Mouse (Mus musculus) fibroblast of lung, adult 2 months (primary cell): ENCODE results near the gene Tmem74b.

Experiments used
- DNase-seq: peaks from one replicate; pipeline ENCODE4 v3.0.0-alpha.2; 2011; ENCODE audit warnings: low read depth

The Tmem74b gene

DNA sequence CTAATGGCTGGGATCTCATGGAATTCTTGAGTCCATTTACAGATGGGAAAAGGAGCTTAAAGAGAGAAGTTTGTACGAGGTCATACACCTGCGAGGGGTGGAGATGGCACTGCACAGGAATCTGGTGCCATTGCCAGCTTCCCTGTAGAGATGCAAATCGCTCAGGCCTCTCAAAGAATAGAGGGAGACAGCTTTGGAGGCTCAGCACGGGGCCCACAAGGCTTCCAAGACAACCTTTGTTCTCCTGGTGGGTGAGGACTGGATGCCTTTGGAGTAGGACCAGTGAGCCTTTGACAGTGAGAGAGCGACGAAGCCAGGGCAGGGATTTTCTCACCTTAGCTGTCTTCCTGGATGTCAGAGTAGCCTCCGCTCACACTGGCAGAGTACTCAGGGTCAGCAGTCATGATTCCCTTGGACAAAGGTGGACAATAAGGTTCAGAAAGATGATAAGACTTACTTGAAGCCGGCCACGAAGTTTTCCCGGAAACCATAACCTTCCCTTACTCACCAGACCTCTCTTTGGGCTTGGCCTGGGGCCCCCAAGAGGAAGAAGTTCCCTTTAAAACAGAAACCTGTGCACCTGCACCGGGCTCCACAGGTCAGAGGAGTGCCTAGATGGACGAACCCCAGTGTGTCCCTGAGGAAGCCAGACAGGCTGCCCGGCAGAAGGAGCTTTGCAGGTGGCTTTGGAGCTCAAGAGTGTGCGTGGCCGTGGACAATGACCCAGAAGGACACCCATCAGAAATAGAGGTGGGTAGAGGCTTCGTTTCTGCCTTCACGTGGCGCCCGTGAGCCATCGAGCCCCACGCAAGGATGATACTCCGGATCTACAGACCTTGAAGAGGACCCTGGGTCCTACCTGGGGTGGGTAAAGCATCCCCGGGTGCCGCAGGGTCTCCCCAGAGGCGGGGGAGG lies at the start of gene Tmem74b:
Tmem74b (plus strand) TSS at position 778 of the 915 bp plus-strand sequence.
- no peak for DNase-seq

DNA sequence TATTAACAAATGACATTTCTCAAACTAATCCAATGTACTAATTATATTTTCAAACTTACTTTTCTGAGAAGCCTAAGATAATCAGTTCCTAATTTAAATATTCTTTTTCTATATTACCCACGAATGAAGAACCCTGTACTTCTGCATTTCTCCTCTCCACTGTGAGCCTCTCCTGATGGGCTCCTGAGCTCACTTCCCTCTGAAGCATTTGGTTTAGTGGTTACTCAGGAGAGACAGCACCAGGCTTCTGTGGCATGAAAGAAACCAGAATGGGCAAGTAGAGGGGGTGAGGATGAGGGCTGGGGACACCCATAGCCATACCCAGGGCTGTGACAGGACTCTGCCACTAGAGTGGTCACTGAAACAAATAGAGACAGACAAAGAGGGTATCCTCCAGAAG lies 49.8 kb upstream of the Tmem74b start:
- DNase-seq = no peak

DNA sequence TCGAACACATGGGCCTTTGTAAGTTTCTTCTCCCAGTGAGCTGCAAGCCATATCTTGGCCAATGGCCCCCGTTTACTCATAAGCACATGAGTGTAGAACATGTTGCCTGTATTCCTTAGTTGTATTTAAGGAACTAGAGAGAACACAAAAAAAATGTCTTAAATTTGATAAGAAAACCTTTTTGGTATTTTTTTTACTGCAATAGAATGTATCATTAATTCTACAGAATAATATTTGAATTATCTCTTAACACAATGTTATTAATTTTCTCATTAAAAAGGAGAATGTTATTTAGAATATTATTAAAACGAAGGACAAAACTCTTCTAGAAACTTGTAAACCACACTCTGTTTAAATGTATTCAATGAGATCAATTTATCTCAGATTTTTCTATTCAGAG lies 33.4 kb upstream of the Tmem74b start, which contains the start of gene Rad21l:
Rad21l (minus strand) TSS at position 101 of the 400 bp plus-strand sequence.
- DNase-seq = no peak

DNA sequence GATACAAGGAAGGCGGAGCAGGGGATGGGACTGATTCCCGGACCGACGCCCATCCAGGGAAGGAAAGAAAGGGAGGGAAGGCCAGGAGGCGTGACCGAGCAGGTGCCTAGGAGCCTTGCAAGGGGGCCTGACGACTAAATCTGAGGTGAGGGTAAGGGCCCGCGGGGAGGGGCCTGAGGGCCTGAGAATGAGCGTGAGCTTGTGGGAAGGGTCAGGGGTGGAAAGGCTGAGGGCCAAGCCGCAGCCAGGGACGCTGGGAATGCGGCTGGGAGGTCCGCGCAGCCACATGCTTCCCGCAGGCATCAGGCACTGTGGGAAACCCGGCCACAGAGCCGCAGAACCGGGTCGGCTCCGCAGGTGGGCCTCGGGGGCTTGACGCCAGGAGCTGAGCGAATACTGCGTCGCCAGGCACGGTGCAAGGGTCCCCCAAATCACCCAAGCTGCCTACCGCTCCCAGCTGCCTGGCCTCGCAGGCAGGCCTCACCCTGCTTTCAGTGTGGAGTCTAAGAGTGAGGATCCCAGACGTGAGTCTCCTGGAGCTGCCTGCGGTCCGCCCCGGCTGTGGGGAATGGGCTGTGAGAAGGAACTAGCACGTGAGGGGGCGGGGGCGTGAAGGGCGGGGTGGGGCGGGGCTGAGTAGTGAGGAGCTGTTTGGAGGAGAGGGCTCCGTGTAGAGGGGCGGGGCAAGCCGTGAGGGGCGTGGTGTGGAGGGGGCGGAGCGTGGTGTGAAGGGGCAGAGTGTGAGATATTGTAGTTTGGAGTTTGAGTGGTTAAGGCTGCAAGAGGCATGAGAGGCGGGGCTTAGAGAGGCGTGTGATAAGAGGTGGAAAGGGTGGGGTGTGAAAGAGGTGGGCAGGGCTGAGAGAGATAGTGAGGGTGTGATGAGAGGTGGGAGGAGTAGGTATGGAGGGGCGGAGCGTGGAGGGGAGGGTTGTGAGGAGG lies 31.5 kb upstream of the Tmem74b start:
- no peak for DNase-seq

DNA sequence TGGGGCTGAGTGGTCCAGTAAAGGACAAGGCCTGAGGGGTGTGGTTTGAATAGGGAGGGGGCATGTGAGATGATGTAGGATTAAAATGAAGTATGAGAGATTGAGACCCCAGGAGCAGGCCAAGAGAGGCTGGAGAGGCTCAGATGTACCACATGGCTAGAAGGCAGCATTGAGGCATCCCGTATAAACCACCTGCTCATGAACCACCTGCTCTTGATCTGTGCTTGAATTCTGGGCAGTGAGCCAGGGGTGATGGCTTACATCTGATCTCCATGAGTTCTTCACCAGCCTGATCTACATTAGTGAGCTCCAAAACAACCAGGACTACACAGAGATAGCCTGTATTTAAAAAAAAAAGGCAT lies 30.9 kb upstream of the Tmem74b start:
- DNase-seq = no peak

DNA sequence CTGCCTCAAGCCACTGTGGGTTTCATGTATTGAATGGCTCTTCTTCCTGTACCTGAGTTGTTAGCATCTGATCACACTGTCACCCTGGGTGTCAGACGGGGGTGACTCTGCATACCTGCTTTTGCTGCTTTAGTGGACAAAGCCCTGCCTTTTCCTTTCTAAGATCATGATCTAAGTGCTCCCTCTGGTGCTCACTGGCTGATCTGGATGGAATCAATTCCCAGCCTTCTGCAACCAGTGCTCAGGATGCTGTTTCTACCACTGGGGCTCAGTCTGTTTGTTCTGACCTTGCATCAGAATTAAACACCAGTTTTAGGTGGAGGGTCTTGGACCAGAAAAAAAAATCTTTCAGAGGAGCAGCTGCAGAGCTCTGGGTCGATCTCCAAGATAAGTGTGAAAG lies 25.6 kb upstream of the Tmem74b start:
- DNase-seq = no peak

DNA sequence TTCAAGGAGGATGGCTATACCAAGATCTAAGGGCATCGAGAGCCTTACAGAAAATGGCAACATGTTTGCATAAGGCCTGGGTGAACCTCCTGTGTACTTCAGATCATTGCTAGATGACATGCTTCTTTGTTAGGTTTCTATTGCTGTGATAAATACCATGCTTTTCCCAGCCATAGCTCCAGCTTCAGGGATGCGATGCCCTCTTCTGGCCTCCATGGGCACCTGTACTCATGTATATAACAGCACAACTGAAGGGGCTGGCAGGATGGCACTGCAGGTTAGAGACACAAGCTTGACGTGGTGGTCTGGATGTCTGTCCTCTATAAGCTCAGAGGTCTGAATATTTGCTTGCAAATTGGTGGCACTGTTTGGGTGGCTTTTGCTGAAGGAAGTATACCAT lies 19.5 kb upstream of the Tmem74b start:
- DNase-seq = peak; percentile 2

DNA sequence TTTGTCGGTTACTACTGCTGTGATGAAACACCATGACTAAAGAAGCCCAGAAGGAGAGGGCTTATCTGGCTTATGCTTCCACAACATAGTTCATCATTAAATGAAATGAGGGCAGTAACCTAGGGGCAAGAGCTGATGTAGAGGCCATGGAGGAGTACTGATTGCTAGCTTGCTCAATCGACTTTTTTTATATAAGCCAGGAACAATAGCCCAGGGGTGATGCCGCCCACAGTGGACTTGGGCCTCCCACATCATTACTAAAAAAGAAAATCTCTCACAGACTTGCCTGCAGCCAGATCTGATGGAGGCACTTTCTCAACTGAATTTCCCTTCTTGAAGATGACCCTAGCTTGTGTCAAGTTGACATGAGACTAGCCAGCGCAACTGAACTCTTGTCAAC lies 18.8 kb upstream of the Tmem74b start:
- no peak for DNase-seq

DNA sequence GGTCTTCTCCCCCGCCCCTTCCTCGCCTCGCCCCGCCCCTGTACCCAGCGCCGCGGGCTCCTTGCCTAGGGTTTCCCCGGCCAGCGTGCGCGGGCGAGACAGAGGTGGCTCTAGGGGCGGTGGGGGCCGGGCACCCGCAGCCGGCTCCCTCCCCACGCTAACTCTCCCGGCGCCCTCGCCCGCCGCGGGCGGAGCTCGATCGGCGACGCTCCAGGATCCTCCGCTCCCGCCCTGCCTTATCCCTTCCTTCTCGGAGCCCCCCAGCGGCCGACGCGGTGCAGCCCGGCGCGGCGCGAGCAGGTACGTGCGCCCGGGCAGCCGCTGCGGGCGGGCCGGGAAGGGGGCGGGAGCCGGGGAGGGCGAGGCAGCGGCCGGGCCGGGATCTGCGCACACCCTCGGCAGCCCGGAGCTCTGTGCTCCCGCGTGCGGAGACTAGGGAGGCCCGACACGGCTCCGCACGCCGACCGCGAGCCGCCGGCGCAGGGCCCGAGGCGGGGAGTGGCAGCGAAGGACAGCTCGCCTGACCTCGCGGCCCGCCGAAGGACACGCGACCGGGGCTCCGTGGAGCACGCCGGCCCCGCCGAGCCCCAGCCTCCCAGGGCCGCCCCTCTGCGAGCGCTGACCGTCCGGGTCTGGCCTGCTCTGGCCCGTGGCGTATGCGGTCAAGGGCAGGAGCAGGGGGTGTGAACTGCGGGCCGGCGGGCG lies 490 bp downstream of the Tmem74b start:
- no peak for DNase-seq

DNA sequence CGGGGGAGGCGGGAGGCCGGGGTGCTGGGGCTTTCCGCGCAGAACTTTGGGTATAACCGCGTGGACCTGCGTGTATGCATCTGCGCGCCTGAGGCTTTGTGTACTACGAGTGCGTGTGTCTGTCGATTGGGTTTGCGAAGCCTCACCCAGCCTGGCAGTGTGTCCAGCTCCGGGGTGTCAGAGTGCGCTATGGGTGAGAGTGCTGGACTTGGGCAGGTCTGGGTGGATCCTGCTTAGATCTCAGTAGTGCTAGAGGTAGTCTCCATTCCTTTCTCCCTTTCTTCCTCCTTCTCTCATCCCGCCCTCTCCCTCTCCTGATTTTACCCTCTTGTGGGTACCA lies 1.0 kb downstream of the Tmem74b start:
- no peak for DNase-seq

DNA sequence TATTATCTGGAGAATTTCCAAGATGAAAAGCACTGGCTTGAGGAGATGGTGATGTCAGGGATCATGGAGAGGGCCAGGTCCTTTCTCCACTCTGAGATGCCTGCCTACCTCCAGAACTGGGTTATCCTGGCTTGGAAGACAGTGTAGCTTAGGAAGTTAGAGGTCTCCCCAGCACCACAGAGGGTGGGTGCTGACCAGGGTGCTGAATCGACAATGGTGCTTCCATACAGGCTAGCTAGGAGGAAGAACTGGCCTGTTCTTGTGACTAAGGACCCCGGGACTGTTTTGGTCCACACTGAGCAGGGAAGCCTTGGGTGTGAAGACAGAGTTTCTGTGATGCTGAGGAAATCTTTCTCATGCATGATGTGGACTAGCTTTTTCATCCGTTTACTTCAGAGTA lies 10.8 kb downstream of the Tmem74b start:
- no peak for DNase-seq

DNA sequence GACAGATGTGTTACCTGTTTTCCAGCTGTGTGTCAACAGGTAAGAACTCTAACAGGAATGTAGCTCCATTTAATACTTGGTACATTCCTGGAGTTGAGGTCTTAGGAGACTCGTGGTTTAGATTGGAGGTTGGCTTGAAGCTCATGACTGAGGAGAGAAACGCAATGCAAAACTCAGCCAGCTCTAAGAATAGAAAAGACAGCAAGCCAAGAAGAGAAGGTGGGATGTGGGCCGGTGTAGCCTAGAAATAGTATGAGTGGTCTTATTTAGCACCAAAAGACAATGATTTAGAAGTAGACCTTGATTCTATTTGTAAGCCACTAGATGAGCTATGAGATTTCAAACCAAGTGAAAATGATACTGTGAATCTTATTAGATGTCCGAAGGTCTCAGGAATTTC lies 13.7 kb downstream of the Tmem74b start:
- DNase-seq = no peak

DNA sequence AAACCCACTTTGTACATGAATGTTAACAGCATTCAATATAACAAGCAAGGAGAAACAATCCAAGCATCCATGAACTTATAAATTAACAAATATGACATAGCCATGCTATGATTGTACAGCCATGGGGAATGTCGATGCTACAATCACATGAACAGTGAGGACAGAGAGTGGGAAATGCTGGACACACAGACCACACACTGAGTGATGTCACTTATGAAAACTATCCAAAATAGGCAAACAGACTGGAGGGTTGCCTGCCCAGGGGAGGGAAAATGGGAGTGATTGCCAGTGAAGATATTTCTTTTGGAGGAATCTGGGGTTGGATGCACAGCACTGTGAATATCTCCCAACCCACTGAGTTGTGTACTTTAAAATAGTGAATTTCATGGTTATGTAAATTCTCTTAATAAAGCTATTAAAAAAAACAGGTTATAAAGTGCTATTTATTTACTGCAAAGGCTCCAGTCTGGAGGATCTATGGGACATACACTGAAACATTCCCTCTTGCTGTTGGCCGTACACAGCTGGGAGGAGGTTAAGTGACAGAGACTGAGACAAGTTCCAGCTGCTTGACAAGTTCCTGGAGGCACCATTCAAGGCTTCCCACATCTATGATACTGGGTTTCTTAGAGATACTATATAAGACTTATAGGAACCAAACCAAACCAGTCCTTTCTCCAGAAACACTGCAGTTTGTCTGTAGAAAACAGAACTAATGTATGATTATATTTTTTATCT lies 14.7 kb downstream of the Tmem74b start:
- no peak for DNase-seq

DNA sequence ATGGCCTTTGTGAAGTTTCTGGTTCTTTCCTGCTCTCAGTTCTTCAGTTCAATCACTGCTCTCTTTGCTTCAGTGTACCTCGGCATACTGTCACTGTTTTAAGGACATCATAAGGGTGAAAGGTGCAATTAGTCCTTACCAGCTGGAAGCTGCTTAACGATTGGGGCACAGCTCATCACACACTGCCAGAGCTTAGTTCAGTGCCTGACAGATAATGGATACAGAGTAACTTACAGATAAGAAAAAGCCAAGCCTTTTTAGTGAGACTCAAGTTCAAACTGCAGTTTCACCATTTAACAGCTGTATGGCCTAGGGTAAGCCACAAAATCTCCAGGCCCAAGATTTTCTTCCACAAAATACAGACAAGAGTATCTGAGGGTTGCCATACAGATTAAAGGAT lies 22.3 kb downstream of the Tmem74b start:
- DNase-seq = no peak

DNA sequence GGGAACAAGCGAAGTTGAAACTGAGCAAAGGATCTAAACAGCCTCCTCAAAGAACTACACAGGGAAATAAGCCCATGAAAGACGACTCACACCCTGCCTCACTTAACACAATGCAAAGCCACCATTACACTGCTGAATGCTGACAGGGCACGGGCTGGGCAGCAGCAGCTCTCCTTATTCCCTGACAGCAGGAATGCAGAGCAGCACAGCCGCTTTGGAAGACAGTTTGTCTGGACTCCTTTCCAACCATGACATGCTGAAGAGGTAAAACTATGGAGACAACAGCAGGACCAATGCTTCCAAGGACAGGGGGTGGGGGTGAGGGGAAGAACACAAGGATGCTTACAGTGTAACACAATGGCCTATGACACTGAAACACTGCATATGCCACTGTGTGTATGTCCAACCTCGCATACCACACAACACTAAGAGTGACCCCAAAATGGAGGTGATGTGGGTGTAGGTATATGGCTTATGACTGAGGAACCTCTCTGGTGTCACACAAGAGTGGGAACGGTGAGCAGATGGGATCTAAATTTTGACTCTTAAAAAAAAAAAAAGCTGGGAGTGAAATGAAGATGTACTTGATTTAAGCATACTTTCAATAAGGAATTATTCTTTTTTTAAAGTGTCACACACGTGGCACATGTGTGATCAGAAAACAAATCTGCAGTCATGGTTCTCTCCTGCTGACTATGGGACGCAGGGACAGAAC lies 31.5 kb downstream of the Tmem74b start:
- DNase-seq = no peak

DNA sequence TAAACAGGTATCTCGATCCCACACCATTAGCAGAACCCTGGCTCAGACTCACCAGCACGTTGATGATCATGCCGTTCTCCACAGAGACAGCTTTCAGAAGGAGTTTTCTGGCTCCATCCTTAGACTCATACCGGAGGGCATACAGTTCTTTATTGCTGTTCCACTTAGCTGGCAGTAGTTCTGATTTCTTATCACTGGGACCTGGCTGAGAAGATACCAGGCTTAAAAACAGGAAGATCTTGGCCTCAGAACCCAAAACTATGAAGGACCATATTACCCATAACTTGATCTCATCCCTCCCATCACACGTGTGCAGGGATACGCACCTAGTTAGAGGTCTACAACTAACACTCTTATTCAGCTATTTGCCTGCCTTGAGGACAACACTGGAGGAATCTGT lies 33.6 kb downstream of the Tmem74b start:
- DNase-seq = no peak

DNA sequence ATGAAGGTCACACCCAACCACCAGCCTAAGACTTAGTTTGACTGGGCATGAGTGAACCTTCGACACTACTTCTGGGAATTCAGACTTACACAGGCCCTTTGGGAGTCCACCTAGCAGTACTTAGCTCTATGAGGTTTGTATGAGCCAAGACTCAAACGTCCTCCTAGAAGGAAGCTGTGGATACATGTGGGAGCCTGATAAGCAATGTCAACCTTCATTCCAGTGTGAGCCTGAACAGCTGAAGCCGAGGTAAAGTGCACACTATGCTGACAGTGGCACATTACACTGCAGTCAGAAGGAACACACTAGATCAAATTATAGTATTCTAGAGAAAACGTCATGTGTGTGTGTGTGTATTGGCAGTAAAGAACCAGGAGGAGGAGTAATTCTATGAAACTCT lies 36.7 kb downstream of the Tmem74b start:
- no peak for DNase-seq

DNA sequence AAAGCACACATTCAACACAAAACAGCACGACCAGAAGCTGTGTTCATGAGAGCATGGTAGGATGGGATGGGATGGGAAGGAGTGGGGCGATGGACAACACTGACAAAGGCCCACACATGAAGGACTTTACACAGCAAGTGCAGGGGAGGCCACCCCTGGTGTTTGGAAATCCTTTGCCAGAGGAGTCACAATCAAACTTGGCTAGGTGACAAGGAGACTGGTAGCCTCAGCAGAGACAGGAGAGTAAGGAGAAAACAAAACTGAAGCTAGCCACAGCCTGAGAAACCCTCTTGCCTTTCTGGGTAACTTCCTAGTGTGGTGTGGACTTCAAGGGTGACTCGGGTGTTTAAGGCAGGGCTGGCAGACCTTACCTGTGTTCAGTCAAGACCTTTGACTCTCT lies 37.3 kb downstream of the Tmem74b start:
- no peak for DNase-seq

DNA sequence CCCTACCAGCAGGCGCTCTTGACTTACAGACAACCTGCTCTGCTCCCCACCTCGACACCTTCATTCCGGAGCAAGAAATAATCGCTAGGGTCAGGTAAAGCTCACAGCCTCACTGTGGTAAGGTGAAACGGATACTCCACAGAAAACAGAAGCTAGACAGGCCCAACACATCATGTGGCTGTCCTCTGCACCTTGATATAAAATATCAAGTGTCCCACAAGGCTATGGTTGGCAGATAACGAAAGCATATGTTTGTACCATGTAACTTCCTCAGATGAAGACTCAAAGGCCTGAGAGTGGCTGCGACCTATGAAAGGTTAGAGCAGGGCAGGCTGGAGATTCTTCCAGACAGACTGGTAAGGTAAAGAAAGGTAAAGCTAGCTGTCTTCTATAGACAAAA lies 37.7 kb downstream of the Tmem74b start:
- DNase-seq = no peak

DNA sequence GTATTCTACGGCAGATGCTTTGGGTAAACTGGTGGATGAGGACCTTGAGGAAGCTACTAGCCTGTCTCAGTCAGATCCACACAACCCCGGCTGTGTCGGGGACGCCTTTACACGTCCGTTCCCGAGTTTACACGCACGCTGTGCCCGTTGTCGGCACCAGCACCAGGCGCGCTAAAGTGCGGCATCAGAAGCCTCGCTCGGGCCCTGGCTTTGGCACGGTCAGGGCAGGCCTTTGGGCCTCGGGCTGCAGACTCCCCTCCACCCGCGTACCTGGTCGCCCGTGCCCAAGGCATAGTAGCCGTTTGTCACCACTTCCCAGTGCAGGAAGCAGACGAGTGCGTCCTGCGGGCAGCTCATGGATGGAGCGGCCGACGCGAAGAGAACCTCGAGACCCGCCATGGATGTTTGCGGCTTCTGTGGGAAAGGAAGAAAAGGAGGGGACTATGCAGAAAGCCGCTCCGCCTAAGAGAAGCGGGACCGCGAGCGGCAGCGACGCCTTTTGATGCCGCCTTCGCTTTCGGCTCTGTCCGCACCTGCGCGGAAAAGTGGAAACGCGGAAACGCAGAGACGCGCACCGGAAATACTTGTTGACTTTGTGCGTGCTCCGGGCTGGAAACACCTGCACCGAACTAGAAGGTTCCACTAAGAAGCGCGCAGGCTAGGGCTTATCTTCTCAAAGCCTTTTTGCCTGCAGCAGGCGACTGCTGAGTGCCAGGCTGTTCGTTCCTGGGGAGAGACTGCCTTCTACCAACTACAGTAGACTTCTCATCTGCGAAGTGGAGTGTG lies 39.1 kb downstream of the Tmem74b start:
- peak; percentile 58 for DNase-seq
